Mouse (Mus musculus): ENCODE results near the gene Rasd1. TPM values are rescaled to one million over a fixed set of nuclear protein-coding genes. Genes with fewer than 3 reads are reported as not detected.

The Rasd1 gene
- polyA plus RNA-seq, 1 experiment from 2014 or later: 1.7 TPM

- Histone ChIP-seq H3K27ac (replicated peaks) (no peak overlapping the region), H3K4me1 (0 out of 2 replicates have a peak, but pooled peaks cover 3% of the 10 kb centered on the region), H3K27me3 (ENCODE audit: low read depth, poor library complexity, severe bottlenecking) (no peaks in the 10 kb centered on the region), H3K36me3 (no peaks in the 10 kb centered on the region), H3K9me3 (replicated peaks) (no peaks in the 10 kb centered on the region), H3K4me3 (no peak overlapping the region)
- WGBS: 81% methylated on average over 5 of the region's 5 CpGs
- DNase-seq (ENCODE audit: low spot score): no peak
Measured at GRCm38 (mm10) chr11:59920331-59920730, 44.4 kb downstream of the Rasd1 start.

GRCm38 (mm10) chr11:59919401-59919800, 45.3 kb downstream of the Rasd1 start:
- DNase-seq (ENCODE audit: low spot score): no peak
- no peak overlapping the region for H3K4me3 ChIP-seq
- H3K36me3 ChIP-seq: no peaks in the 10 kb centered on the region
- no peak overlapping the region for H3K27ac ChIP-seq (replicated peaks)
- 0 out of 2 replicates have a peak, but pooled peaks cover 3% of the 10 kb centered on the region for H3K4me1 ChIP-seq
- WGBS: 81% methylated on average over 3 of the region's 3 CpGs
- no peaks in the 10 kb centered on the region for H3K9me3 ChIP-seq (replicated peaks)
- H3K27me3 ChIP-seq (ENCODE audit: low read depth, poor library complexity, severe bottlenecking): no peaks in the 10 kb centered on the region

GRCm38 (mm10) chr11:59918014-59918413, 46.7 kb downstream of the Rasd1 start:
- Histone ChIP-seq H3K4me3 (no peak overlapping the region), H3K27me3 (ENCODE audit: low read depth, poor library complexity, severe bottlenecking) (no peaks in the 10 kb centered on the region), H3K9me3 (replicated peaks) (no peaks in the 10 kb centered on the region), H3K27ac (replicated peaks) (no peak overlapping the region), H3K36me3 (no peaks in the 10 kb centered on the region), H3K4me1 (0 out of 2 replicates have a peak, but pooled peaks cover 3% of the 10 kb centered on the region)
- no peak for DNase-seq (ENCODE audit: low spot score)
- 78% methylated on average over 4 of the region's 4 CpGs for WGBS

GRCm38 (mm10) chr11:59913702-59914101, 51.0 kb downstream of the Rasd1 start:
- H3K36me3 ChIP-seq: no peaks in the 10 kb centered on the region
- no peaks in the 10 kb centered on the region for H3K9me3 ChIP-seq (replicated peaks)
- H3K27me3 ChIP-seq (ENCODE audit: low read depth, poor library complexity, severe bottlenecking): no peaks in the 10 kb centered on the region
- DNase-seq (ENCODE audit: low spot score): no peak
- 89% methylated on average over 4 of the region's 4 CpGs for WGBS
- no peak overlapping the region for H3K27ac ChIP-seq (replicated peaks)
- H3K4me1 ChIP-seq: 0 out of 2 replicates have a peak, but pooled peaks cover under 1% of the 10 kb centered on the region
- H3K4me3 ChIP-seq: no peak overlapping the region

Other genes starting within 250 kb of the Rasd1 start
- gene Pld6, start 177.3 kb downstream of the Rasd1 start, polyA plus RNA-seq (2016; fragmentation: Nextera tagmentation; extraction: Ambion mirVana): 2.9 and 3.4 TPM in 2 replicates
- 31.7 and 32.7 TPM in 2 replicates for gene Flcn, start 154.9 kb downstream of the Rasd1 start, polyA plus RNA-seq (2016; fragmentation: Nextera tagmentation; extraction: Ambion mirVana)
- 40.9 and 44.4 TPM in 2 replicates for gene Nt5m, start 125.5 kb downstream of the Rasd1 start, polyA plus RNA-seq (2016; fragmentation: Nextera tagmentation; extraction: Ambion mirVana)
- 249 and 250 TPM in 2 replicates for gene Cops3, start 125.1 kb downstream of the Rasd1 start, polyA plus RNA-seq (2016; fragmentation: Nextera tagmentation; extraction: Ambion mirVana)
- gene Med9, start 16.7 kb downstream of the Rasd1 start, polyA plus RNA-seq (2016; fragmentation: Nextera tagmentation; extraction: Ambion mirVana): 51.2 and 55.9 TPM in 2 replicates
- 8.6 and 10.8 TPM in 2 replicates for gene Pemt, start 81.5 kb upstream of the Rasd1 start, polyA plus RNA-seq (2016; fragmentation: Nextera tagmentation; extraction: Ambion mirVana)
- gene Rai1, start 140.1 kb upstream of the Rasd1 start, polyA plus RNA-seq (2016; fragmentation: Nextera tagmentation; extraction: Ambion mirVana): 23.4 and 23.9 TPM in 2 replicates

All from midbrain, embryonic 10.5 days (tissue).